Mouse (Mus musculus) cortical plate, adult 2 months (tissue): ENCODE measurements around the gene Unc45b.
"Not testable (repeated sequence)": the region's sequence is repeated elsewhere in the genome, so short reads cannot be mapped to it uniquely, and the experiment has no call there.

Experiments used
- CTCF ChIP-seq: fragments of 200-500 bp; IDR thresholded peaks from 2 replicates; pipeline ENCODE4 v1.5.1; 2011; ENCODE audit warnings: mild to moderate bottlenecking, control low read depth, low read length; ENCODE audit not compliant: insufficient read depth; ENCODE audit errors: extremely low read depth
- POLR2A ChIP-seq: fragments of 200-500 bp; IDR thresholded peaks from 2 replicates; pipeline ENCODE4 v1.6.1; 2011; ENCODE audit warnings: mild to moderate bottlenecking, low read length, control low read depth; ENCODE audit not compliant: insufficient read depth; ENCODE audit errors: extremely low read depth

DNA sequence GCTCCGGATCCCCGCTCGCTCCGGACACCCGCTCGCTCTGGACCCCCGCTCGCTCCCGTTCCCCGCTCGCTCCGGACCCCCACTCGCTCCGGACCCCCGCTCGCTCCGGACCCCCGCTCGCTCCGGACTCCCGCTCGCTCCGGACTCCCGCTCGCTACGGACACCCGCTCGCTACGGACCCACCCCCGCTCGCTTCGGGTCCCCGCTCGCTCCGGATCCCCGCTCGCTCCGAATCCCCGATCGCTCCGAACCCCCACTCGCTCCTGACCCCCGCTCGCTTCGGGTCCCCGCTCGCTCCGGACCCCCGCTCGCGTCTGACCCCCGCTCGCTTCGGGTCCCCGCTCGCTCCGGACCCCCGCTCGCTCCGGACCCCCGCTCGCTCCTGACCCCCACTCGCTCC, 20.8 kb downstream of the Unc45b start:
- not testable (repeated sequence) for TF ChIP-seq CTCF, POLR2A
